Mouse (Mus musculus): Measurements from ENCODE around the gene Mdga1. TPM values are rescaled to one million over a fixed set of nuclear protein-coding genes. Genes with fewer than 3 reads are reported as not detected.

Mdga1 gene
- polyA plus RNA-seq (2015; fragmentation: Nextera tagmentation; extraction: Ambion mirVana), result 3.8 and 5.4 TPM in 2 replicates

DNA sequence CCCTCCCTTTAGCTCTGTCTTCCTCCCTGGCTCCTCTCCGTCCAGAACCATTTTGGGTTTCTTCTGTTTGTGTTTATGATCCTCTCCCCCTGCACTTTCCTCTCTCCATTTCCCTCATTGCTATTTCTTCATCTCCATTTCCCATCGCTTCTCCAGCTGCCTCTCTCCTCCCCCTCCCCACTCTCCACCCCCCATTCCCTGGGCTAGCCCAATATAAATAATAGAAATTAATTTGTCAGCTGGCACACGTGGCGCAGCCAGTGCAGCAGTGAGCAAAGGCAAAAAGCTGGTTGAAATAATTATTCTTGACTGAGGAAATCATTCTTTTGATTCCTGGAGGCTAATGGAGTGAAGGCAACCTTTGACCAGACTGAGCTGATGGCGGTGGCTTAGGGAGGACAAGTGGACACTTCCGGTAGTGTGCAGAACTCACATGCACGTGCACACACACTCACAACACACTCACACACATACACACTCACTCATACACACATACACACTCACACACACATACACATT is at the start of gene Mdga1:
Gene Mdga1 (minus strand): TSS at position 51 of the 519 bp plus-strand sequence.
- H3K9me3 ChIP-seq (replicated peaks), result no peaks in the 10 kb centered on the region
- H3K4me3 ChIP-seq (replicated peaks), result no peak within 1 kb of the TSS
- H3K27ac ChIP-seq (replicated peaks), result no peak within 1 kb of the TSS
- no peak for ATAC-seq (ENCODE audit: insufficient number of reproducible peaks, low FRiP score, low TSS enrichment, low read depth)
- no peak within 1 kb of the TSS for H3K9ac ChIP-seq
- 67% methylated on average over 7 of the region's 7 CpGs for WGBS
- no peaks in the 10 kb centered on the region for H3K36me3 ChIP-seq
- 0 out of 2 replicates have a peak, but pooled peaks cover 6% of the 10 kb centered on the region for H3K4me1 ChIP-seq
- H3K27me3 ChIP-seq, result peaks cover 18% of the 10 kb centered on the region
- H3K4me2 ChIP-seq (replicated peaks), result no peak within 1 kb of the TSS

DNA sequence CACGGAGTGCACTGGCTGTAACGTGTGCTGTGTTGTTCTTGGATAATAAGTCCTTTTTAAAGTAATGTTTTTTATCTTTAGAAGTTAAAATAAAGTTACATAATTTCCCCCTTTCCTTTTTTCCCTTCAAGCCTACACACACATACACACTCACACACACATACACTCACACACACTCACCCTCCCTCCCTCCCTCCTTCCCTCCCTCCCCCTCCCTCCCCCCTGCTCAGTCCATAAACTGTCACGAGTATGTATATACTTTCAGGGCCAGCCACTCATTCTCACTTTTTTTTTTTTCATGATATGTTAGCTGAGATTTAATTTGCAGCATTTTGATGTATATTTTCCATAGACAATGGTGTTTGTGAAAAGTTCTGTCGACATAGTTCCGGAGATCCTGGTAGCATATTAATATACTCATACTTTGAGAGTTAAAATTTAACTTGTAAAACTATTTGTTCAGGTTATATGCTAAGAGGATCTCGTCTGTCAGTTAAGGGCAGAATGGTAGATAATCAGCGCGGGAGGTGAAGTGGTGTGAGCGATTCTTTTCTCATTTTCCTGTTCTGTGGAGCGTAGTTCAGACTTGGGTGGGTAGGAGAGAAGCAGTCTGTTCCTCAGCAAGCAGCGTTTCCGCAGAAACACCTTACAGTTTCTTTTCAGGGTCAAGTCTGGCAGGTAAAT is 49.2 kb upstream of the Mdga1 start:
- H3K36me3 ChIP-seq, result no peaks in the 10 kb centered on the region
- WGBS, result 80% methylated on average over 12 of the region's 12 CpGs
- no peaks in the 10 kb centered on the region for H3K27me3 ChIP-seq
- no peak overlapping the region for H3K27ac ChIP-seq (replicated peaks)
- no peak for ATAC-seq (ENCODE audit: insufficient number of reproducible peaks, low FRiP score, low TSS enrichment, low read depth)
- H3K4me1 ChIP-seq, result peaks cover 29% of the 10 kb centered on the region
- no peak overlapping the region for H3K9ac ChIP-seq
- no peak overlapping the region for H3K4me2 ChIP-seq (replicated peaks)
- H3K9me3 ChIP-seq (replicated peaks), result no peaks in the 10 kb centered on the region
- no peak overlapping the region for H3K4me3 ChIP-seq (replicated peaks)

DNA sequence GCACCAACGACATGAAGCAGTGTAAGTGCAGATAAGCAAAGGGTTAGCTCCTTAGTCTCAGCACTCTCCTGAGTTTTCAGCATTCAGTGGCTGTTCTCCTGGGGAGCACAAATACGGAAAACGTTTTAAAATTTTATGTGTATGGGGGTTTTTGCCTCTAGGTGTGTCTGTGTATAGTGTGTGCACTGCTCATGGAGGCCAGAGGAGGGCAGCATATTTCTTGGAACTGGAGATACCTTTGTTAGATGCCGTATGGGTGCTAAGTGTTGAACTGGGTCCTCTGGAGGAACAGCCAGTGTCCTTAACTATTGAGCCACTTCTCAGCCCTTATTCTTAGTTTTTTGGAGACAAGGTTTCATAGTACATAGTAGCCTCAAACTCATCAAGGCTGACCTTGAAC is 44.8 kb upstream of the Mdga1 start:
- no peak for ATAC-seq (ENCODE audit: insufficient number of reproducible peaks, low FRiP score, low TSS enrichment, low read depth)
- Histone ChIP-seq H3K36me3 (no peaks in the 10 kb centered on the region), H3K27me3 (no peaks in the 10 kb centered on the region), H3K9me3 (replicated peaks) (no peaks in the 10 kb centered on the region), H3K9ac (no peak overlapping the region), H3K4me3 (replicated peaks) (no peak overlapping the region), H3K27ac (replicated peaks) (no peak overlapping the region), H3K4me2 (replicated peaks) (no peak overlapping the region), H3K4me1 (peaks cover 20% of the 10 kb centered on the region)
- 95% methylated on average over 4 of the region's 4 CpGs for WGBS

DNA sequence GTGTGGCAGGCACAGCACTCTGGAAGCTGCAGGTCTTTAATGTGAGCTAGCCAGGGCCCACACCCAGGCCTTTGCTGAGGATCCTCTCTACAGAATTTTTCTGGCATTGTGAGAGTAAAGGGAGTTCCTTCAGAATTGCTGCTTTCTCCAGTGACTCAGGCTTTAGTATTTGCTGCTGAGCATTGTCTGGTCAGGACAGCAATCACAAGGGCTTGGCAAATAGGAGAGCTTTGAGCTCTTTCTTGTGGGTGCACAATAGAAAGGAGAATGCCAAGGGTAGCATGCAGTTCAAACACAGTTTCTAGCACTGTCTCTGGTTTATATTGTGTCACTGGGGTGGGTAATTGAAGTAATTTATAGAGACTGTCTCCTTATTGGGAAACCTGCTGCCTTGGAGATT is 38.5 kb upstream of the Mdga1 start:
- peaks cover 38% of the 10 kb centered on the region for H3K4me1 ChIP-seq
- H3K4me2 ChIP-seq (replicated peaks), result no peak overlapping the region
- no peaks in the 10 kb centered on the region for H3K9me3 ChIP-seq (replicated peaks)
- H3K27me3 ChIP-seq, result no peaks in the 10 kb centered on the region
- no peak for ATAC-seq (ENCODE audit: insufficient number of reproducible peaks, low FRiP score, low TSS enrichment, low read depth)
- no peak overlapping the region for H3K9ac ChIP-seq
- no peak overlapping the region for H3K27ac ChIP-seq (replicated peaks)
- no peaks in the 10 kb centered on the region for H3K36me3 ChIP-seq
- no peak overlapping the region for H3K4me3 ChIP-seq (replicated peaks)

DNA sequence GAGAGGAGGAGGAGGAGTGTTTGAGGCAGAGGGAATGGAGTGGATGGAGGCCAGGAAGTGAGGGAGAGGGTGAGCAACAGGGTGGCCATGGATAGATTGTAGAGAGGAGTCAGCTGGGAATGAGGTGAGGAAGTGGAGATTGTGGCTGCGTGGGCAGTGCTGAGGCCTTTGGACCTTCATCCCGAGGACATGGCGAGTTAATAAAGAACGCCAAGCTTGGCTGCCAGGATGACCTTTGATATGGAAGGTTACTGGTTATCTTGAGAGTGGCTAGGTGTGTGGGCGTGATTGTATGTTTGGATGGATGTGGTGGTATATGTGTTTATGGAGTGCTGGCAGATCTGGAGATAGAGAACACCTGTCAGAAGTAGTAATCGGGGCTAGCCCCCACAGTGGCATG is 38.0 kb upstream of the Mdga1 start:
- Histone ChIP-seq H3K4me1 (peaks cover 40% of the 10 kb centered on the region), H3K36me3 (no peaks in the 10 kb centered on the region), H3K4me3 (replicated peaks) (no peak overlapping the region), H3K27ac (replicated peaks) (no peak overlapping the region), H3K4me2 (replicated peaks) (peak overlapping the region; percentile 27; the same call in 1 of the 2 replicates), H3K9me3 (replicated peaks) (no peaks in the 10 kb centered on the region), H3K27me3 (no peaks in the 10 kb centered on the region), H3K9ac (no peak overlapping the region)
- 82% methylated on average over 6 of the region's 6 CpGs for WGBS
- ATAC-seq (ENCODE audit: insufficient number of reproducible peaks, low FRiP score, low TSS enrichment, low read depth), result no peak

DNA sequence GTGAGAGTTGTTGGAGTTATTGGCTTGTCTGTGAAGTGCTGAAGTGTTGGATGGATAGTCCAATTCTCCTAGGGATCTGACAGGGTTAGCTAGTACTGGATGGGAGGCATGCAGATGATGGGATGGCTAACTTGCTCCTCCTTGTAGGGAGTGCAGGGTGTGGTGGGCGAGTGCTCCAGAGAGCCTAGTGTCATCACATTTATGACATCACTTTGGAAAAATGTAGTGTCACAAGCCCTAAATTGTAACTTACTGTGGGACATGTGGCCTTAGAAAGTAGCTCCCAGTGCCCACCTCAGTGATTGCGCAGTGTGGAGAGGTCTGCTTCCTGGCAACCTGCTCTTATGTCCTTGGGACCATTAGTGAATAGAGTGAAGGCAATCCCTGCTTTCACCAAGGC is 37.0 kb upstream of the Mdga1 start:
- no peak for ATAC-seq (ENCODE audit: insufficient number of reproducible peaks, low FRiP score, low TSS enrichment, low read depth)
- Histone ChIP-seq H3K4me2 (replicated peaks) (peak overlapping the region; percentile 27), H3K27me3 (no peaks in the 10 kb centered on the region), H3K9ac (no peak overlapping the region), H3K4me1 (peaks cover 40% of the 10 kb centered on the region), H3K9me3 (replicated peaks) (no peaks in the 10 kb centered on the region), H3K27ac (replicated peaks) (no peak overlapping the region), H3K4me3 (replicated peaks) (no peak overlapping the region), H3K36me3 (no peaks in the 10 kb centered on the region)
- 69% methylated on average over 2 of the region's 2 CpGs for WGBS

DNA sequence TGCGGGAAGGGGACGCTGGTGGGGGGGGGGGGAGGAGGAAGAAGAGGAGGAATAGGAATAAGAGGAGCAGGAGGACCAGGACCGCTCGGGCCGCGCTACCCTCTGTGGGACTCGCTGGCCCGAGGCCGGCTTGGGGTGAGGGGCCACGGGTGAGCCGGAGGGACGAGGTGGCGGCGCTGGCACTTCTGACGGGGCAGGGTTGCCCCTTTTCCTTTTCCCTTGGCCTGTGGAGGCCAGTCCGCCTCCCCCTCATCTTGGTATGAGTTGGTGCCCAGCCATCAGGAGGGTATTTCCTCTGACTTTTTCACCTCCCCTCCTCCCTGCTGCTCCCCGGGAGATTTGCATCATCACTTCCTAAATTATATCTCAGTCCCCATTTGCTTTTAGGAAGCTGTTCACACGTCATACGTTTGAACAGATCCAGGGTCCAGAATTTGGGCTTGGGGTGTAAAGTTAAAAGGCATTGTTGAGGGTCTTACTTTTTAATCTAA is 35.6 kb upstream of the Mdga1 start:
- H3K4me1 ChIP-seq, result peaks cover 37% of the 10 kb centered on the region
- ATAC-seq (ENCODE audit: insufficient number of reproducible peaks, low FRiP score, low TSS enrichment, low read depth), result peak; percentile 8; the same call in 1 of the 2 replicates
- H3K27ac ChIP-seq (replicated peaks), result peak overlapping the region; percentile 100
- peak overlapping the region; percentile 64 for H3K4me2 ChIP-seq (replicated peaks)
- no peaks in the 10 kb centered on the region for H3K27me3 ChIP-seq
- H3K9me3 ChIP-seq (replicated peaks), result no peaks in the 10 kb centered on the region
- 0% methylated on average over 17 of the region's 19 CpGs for WGBS
- H3K4me3 ChIP-seq (replicated peaks), result peak overlapping the region; percentile 93
- H3K9ac ChIP-seq, result peak overlapping the region; percentile 98
- no peaks in the 10 kb centered on the region for H3K36me3 ChIP-seq

DNA sequence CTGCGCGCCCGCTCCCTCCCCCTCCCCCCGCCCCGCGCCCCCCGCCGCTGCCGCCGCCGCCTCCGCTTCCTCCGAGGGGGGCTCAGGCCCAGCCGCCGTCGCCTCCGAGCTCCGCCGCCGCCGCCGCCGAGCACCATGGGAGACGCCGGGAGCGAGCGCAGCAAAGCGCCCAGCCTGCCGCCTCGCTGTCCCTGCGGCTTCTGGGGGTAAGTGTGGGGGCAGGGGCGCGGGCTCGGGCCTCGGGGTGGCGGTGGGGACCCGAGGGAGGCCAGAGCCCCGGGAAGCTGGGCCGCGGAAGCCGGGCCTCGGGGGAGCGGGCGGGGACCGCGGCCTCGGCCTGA is 35.2 kb upstream of the Mdga1 start:
- Histone ChIP-seq H3K9me3 (replicated peaks) (no peaks in the 10 kb centered on the region), H3K36me3 (no peaks in the 10 kb centered on the region), H3K4me3 (replicated peaks) (peak overlapping the region; percentile 93), H3K9ac (peak overlapping the region; percentile 98), H3K27ac (replicated peaks) (peak overlapping the region; percentile 100), H3K4me1 (peaks cover 33% of the 10 kb centered on the region), H3K4me2 (replicated peaks) (peak overlapping the region; percentile 64), H3K27me3 (no peaks in the 10 kb centered on the region)
- ATAC-seq (ENCODE audit: insufficient number of reproducible peaks, low FRiP score, low TSS enrichment, low read depth), result no peak; the same call in 1 of the 2 replicates
- under 1% methylated on average over 35 of the region's 47 CpGs for WGBS

DNA sequence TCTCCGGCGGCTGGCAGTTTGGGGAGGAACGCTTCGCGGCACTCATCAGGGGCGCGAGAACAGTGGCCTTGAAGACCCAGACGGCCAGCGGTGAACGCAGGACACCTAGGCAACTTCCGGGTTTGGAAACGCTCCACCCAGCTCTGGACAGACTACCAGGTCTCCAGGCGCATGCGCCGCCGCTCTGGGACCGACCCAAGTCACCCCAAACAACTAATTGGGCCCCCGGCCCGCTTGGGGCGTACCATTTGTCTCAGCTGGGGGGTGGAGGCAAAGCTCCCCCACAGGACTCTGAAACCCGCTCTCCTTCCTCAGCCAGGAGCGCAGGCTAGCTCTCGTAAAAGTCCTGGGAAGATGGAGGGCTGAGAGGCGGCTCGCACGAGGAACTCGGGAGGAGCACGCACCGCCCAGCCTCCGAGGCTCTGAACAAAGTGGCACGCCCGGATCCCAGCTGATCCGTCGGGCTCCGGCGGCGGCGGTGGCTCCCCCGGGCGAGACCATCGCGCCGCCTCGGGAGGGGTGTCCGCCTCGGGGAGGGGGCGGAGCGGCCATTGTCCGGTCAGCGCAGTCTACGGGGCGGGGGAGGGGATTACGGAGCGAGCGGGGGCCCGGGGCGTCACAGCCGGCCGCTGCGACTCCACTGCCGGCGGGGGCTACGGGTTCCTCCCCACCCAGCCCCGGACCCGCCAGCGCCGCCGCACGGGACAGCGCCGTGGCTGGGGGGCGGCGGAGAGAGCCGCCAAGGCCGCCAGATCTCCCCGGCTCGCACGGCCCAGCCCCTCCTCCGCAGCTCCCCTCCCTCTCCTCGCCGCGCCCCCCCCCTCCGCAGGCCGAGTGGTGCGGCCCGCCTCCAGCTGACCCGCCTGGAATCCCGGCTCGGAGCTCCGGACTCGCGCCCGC is 34.6 kb upstream of the Mdga1 start, which contains the start of gene Zfand3:
Gene Zfand3 (plus strand): TSS at position 531 of the 900 bp plus-strand sequence.
- Histone ChIP-seq H3K27ac (replicated peaks) (peak within 1 kb of the TSS; percentile 100), H3K27me3 (no peaks in the 10 kb centered on the region), H3K4me2 (replicated peaks) (peak within 1 kb of the TSS; percentile 65), H3K36me3 (no peaks in the 10 kb centered on the region), H3K9ac (peak within 1 kb of the TSS; percentile 98), H3K9me3 (replicated peaks) (no peaks in the 10 kb centered on the region), H3K4me1 (peaks cover 27% of the 10 kb centered on the region), H3K4me3 (replicated peaks) (peak within 1 kb of the TSS; percentile 93)
- WGBS, result under 1% methylated on average over 60 of the region's 93 CpGs
- peak; percentile 94 for ATAC-seq (ENCODE audit: insufficient number of reproducible peaks, low FRiP score, low TSS enrichment, low read depth)

DNA sequence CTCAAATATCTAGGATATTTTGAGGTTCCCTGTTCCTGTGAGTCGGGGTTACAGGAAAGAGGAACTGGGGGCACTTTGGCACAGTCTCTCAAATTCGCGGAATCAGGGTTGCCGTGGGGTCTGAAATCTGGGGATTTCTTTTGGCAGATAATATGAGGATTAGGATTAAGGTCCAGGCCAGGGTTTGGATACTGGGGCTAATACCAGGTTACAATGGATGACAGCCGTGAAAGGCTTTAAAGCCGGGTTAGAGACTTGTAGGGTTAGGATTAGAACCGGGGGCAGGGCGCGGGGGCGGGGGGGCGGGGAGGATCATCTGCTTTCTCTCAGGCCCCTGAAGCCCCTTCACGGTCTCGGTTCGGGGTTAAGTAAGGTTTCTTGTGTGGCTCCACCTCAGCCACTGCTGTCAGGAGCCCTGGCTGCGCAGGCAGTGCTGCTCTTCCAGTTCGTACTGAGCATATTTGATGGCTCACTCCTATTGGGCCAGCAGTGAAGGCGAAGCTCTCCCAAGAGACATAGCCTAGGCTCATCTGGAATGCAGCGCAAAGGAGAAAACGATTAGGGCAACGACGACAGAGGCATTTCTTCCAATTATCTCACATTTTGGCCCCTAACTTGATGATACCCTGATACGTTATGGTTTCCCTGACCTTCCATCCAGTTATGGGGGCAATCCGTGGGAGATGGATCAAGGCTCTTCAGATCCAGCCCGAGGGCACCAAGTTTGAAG is 28.8 kb upstream of the Mdga1 start:
- 67% methylated on average over 24 of the region's 24 CpGs for WGBS

DNA sequence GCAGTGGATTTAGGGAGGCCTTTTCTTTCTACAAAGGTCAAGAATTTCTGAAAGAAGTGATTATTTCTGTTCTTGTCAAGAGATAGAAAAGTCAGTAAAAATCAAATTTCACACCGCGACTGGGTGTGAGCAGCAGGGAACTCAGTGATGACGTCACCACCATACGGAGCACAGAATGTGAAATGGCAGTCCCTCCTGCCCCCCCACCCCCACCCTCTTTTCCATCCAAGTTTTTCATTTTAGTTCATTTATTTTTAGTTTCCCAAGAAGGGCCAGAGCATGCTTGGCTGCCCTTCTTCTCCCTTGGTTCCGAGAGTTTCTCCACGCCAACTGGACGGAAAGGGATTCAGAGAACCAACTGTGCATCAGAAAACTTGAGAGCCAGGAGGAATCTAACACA is 27.8 kb upstream of the Mdga1 start:
- Histone ChIP-seq H3K4me1 (no peaks in the 10 kb centered on the region), H3K36me3 (no peaks in the 10 kb centered on the region), H3K4me3 (replicated peaks) (no peak overlapping the region), H3K9ac (no peak overlapping the region), H3K27me3 (no peaks in the 10 kb centered on the region), H3K27ac (replicated peaks) (no peak overlapping the region), H3K9me3 (replicated peaks) (no peaks in the 10 kb centered on the region), H3K4me2 (replicated peaks) (no peak overlapping the region)
- no peak for ATAC-seq (ENCODE audit: insufficient number of reproducible peaks, low FRiP score, low TSS enrichment, low read depth)
- 78% methylated on average over 7 of the region's 7 CpGs for whole genome bisulfite sequencing

More for the DNA sequence above, 28.8 kb upstream of the Mdga1 start:
- no peak overlapping the region for H3K4me2 ChIP-seq (replicated peaks)
- no peaks in the 10 kb centered on the region for H3K36me3 ChIP-seq
- H3K9me3 ChIP-seq (replicated peaks), result no peaks in the 10 kb centered on the region
- no peak overlapping the region for H3K9ac ChIP-seq
- H3K4me1 ChIP-seq, result peaks cover 5% of the 10 kb centered on the region; the same call in 1 of the 2 replicates
- H3K27ac ChIP-seq (replicated peaks), result no peak overlapping the region
- no peak overlapping the region for H3K4me3 ChIP-seq (replicated peaks)
- no peaks in the 10 kb centered on the region for H3K27me3 ChIP-seq
- ATAC-seq (ENCODE audit: insufficient number of reproducible peaks, low FRiP score, low TSS enrichment, low read depth), result no peak

All from embryonic facial prominence, embryonic 15.5 days (tissue).